ENCODE assay signal across 10 mouse cellular contexts in genomic region chr5:140792233-140792632, GRCm38 (mm10). TPM values are rescaled to one million over a fixed set of nuclear protein-coding genes. Genes with fewer than 3 reads are reported as not detected.
DNase-seq lines count a peak whose midpoint lies in the region; ATAC-seq lines count a peak whose summit lies in the region.
"Had no signal": no experiment of that assay in that cellular context is flagged by ENCODE, and none has a peak within 500 bp of the region (broad histone marks: within the 10 kb centered on the region; RNA-seq: fewer than 3 reads in every experiment).

No protein-coding gene starts in this region.

- H3K27ac ChIP-seq in lung, embryonic 15.5 days: peak overlapping the region; percentile 98
- no peak overlapping the region for H3K27ac ChIP-seq in forebrain, embryonic 11.5 days (ENCODE audit: low read depth, low read length)
- peak overlapping the region; percentile 87; the same call in 1 of the 2 replicates for H3K27ac ChIP-seq in limb, embryonic 12.5 days
- peak overlapping the region; percentile 84; the same call in 1 of the 2 replicates for H3K27ac ChIP-seq in stomach, embryonic 14.5 days (ENCODE audit: low read length)

- H3K9ac ChIP-seq in lung, embryonic 15.5 days: no peak overlapping the region
- peak overlapping the region; percentile 30 for H3K9ac ChIP-seq in forebrain, embryonic 11.5 days (ENCODE audit: low read length)
- H3K9ac ChIP-seq in limb, embryonic 12.5 days (replicated peaks): no peak overlapping the region
- H3K9ac ChIP-seq in stomach, embryonic 14.5 days (replicated peaks; ENCODE audit: low read depth, low read length): no peak overlapping the region

- 13% methylated on average over 5 of the region's 5 CpGs for WGBS in lung, embryonic 15.5 days
- WGBS in forebrain, embryonic 11.5 days: 67% methylated on average over 5 of the region's 5 CpGs
- 50% methylated on average over 5 of the region's 5 CpGs for WGBS in limb, embryonic 12.5 days
- WGBS in stomach, embryonic 14.5 days: 21% methylated on average over 5 of the region's 5 CpGs

- no peaks in the 10 kb centered on the region for H3K9me3 ChIP-seq in lung, embryonic 15.5 days
- H3K9me3 ChIP-seq in forebrain, embryonic 11.5 days (ENCODE audit: control insufficient read depth, low read length): no peaks in the 10 kb centered on the region
- H3K9me3 ChIP-seq in limb, embryonic 12.5 days: no peaks in the 10 kb centered on the region
- no peaks in the 10 kb centered on the region for H3K9me3 ChIP-seq in stomach, embryonic 14.5 days (ENCODE audit: control insufficient read depth, low read depth, low read length)

- no peak overlapping the region for H3K4me3 ChIP-seq in lung, embryonic 15.5 days
- no peak overlapping the region for H3K4me3 ChIP-seq in forebrain, embryonic 11.5 days (ENCODE audit: low read depth, low read length)
- H3K4me3 ChIP-seq in limb, embryonic 12.5 days (replicated peaks): no peak overlapping the region
- no peak overlapping the region for H3K4me3 ChIP-seq in stomach, embryonic 14.5 days (ENCODE audit: low read depth, low read length)

- H3K36me3 ChIP-seq in lung, embryonic 15.5 days: no peaks in the 10 kb centered on the region
- H3K36me3 ChIP-seq in forebrain, embryonic 11.5 days (ENCODE audit: control insufficient read depth, insufficient read depth, low read length): no peaks in the 10 kb centered on the region
- H3K36me3 ChIP-seq in limb, embryonic 12.5 days: peaks cover 10% of the 10 kb centered on the region
- H3K36me3 ChIP-seq in stomach, embryonic 14.5 days (ENCODE audit: control insufficient read depth, insufficient read depth, low read length): no peaks in the 10 kb centered on the region; the same call in 1 of the 2 replicates

- H3K4me1 ChIP-seq in lung, embryonic 15.5 days: peaks cover 82% of the 10 kb centered on the region
- peaks cover 13% of the 10 kb centered on the region; the same call in 1 of the 2 replicates for H3K4me1 ChIP-seq in forebrain, embryonic 11.5 days (replicated peaks; ENCODE audit: control insufficient read depth, insufficient read depth, low read length)
- peaks cover 55% of the 10 kb centered on the region for H3K4me1 ChIP-seq in limb, embryonic 12.5 days (replicated peaks)
- peaks cover 51% of the 10 kb centered on the region for H3K4me1 ChIP-seq in stomach, embryonic 14.5 days (ENCODE audit: control insufficient read depth, insufficient read depth, low read length)

- H3K27me3 ChIP-seq in lung, embryonic 15.5 days: no peaks in the 10 kb centered on the region
- H3K27me3 ChIP-seq in forebrain, embryonic 11.5 days (ENCODE audit: control insufficient read depth, insufficient read depth, low read length): no peaks in the 10 kb centered on the region
- H3K27me3 ChIP-seq in limb, embryonic 12.5 days: no peaks in the 10 kb centered on the region
- H3K27me3 ChIP-seq in stomach, embryonic 14.5 days (ENCODE audit: control insufficient read depth, insufficient read depth, low read length): no peaks in the 10 kb centered on the region

- ATAC-seq in lung, embryonic 15.5 days (ENCODE audit: borderline replicate concordance, extremely low read depth, low FRiP score, low TSS enrichment): no peak
- no peak for ATAC-seq in forebrain, embryonic 11.5 days (replicated peaks; ENCODE audit: low FRiP score)
- ATAC-seq in limb, embryonic 12.5 days (ENCODE audit: insufficient number of reproducible peaks, insufficient read depth, low FRiP score, low TSS enrichment, low read depth): no peak
- no peak for ATAC-seq in stomach, embryonic 14.5 days (ENCODE audit: insufficient number of reproducible peaks, insufficient read depth, low FRiP score, low read depth)

- intact Hi-C loops in left cerebral cortex, postnatal 25 days (cut with DNase I): loop anchor here (5.0 kb wide), 1 partner anchor 35 kb away; no protein-coding TSS in a partner anchor

- DNase-seq in lung, postnatal 36 days: no peak
- no peak for DNase-seq in forebrain, embryonic 11.5 days (ENCODE audit: low spot score)
- DNase-seq in thymus, postnatal 25 days: no peak
- no peak for DNase-seq in thymus, postnatal 4 days
- DNase-seq in left cerebral cortex, postnatal 25 days (ENCODE audit: low spot score in 2 of 2): no peak
- DNase-seq: right cerebral cortex, postnatal 14 days had no signal

- H3K4me2 ChIP-seq in lung, embryonic 15.5 days: no peak overlapping the region; the same call in 1 of the 2 replicates
- no peak overlapping the region for H3K4me2 ChIP-seq in forebrain, embryonic 11.5 days (ENCODE audit: low read depth, low read length, severe bottlenecking)
- H3K4me2 ChIP-seq in limb, embryonic 12.5 days: no peak overlapping the region
- H3K4me2 ChIP-seq in stomach, embryonic 14.5 days (replicated peaks; ENCODE audit: low read depth, low read length): no peak overlapping the region
- H3K4me2 ChIP-seq: heart, embryonic 11.5 days had no signal

RNA-seq across cellular contexts. Expression of gene Gna12, which starts 38.0 kb away (rescaled TPM):
- polyA plus RNA-seq in lung, embryonic 15.5 days (2015; fragmentation: Nextera tagmentation; extraction: Ambion mirVana): 50.9 and 59.9 TPM in 2 replicates
- polyA plus RNA-seq in forebrain, embryonic 11.5 days (2014; fragmentation: Nextera tagmentation; extraction: Ambion mirVana): 49.7 and 58.9 TPM in 2 replicates
- 18.5 and 49.7 TPM in 2 replicates for polyA plus RNA-seq in limb, embryonic 12.5 days (2016; fragmentation: Nextera tagmentation; extraction: Ambion mirVana)
- polyA plus RNA-seq in stomach, embryonic 14.5 days (2014; fragmentation: Nextera tagmentation; extraction: Ambion mirVana): 16.2 and 17.2 TPM in 2 replicates
- 10 to 100 TPM; 72.1 to 76.6 TPM for total RNA-seq in left cerebral cortex, postnatal 25 days (2021)
